Mouse (Mus musculus) WW6 (cell line): ENCODE results near the gene Slc38a2.

Source experiments
- DNase-seq: peaks from one replicate; pipeline ENCODE4 v3.0.0-alpha.2; 2013; ENCODE audit warnings: low read depth, low spot score

Slc38a2 gene

GRCm38 (mm10) chr15:96720146-96720545 lies 20.6 kb upstream of the Slc38a2 start:
- DNase-seq, result no peak

DNA sequence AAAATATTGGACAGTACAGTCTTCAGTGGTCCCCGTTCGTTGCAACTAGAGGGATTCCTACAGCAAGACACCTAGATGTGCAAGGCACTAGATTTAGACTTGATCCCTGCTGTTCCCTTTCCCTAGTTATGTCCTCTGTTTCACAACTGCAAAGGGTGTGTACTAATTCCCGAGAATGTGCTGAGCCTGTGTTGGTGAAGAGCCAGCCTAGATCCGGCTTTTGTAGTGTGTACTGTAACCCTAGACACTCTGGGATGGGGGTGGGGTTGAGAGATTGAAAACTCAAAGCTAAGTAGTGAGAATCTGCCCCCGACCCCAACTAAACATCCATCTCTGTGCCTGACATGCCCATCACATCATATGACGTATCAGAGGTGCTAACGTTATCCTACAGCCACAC lies 18.9 kb upstream of the Slc38a2 start:
- no peak for DNase-seq

- no peak for DNase-seq
Measured at GRCm38 (mm10) chr15:96717181-96717580, 17.7 kb upstream of the Slc38a2 start.

- DNase-seq, result no peak
Measured at GRCm38 (mm10) chr15:96716371-96716770, 16.8 kb upstream of the Slc38a2 start.

DNA sequence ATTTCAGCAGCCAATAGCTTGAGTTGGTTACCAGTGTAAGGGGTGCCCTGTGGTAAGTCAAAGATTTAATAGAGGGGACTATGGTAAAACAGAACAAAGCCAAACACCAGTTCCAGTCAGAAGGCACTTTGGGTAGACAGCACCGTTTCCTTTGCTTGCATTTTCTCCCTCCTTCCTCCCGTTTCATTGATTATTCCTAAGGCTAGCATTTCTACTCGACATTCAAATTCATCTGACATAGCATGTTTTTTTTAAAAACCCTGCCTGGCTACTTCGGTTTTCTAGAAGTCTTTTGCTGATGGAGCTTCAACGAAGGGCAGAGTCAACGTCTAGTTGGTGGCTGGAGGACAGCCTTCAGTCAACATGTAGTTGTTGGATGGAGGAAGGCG lies 16.2 kb upstream of the Slc38a2 start:
- no peak for DNase-seq

- DNase-seq, result no peak
Measured at GRCm38 (mm10) chr15:96715079-96715691, 15.7 kb upstream of the Slc38a2 start.

DNA sequence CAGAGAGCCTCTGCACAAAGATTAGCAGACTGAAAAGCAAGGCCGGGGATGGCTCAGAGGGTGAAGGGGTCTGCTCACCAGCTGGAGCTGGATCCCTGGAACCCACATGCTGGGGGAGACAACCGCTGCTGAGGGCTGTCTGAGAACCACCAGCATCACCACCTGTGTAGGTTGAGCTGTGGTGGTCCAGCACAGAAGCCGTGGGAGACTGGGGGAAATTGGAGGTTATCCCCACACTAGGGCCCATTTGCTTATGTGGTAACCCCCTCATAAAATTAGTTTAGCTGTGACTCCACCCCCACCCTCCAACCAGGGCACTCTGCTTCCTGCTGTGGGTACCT lies 15.1 kb upstream of the Slc38a2 start:
- no peak for DNase-seq

- no peak for DNase-seq
Measured at GRCm38 (mm10) chr15:96713758-96714675, 14.5 kb upstream of the Slc38a2 start.

DNA sequence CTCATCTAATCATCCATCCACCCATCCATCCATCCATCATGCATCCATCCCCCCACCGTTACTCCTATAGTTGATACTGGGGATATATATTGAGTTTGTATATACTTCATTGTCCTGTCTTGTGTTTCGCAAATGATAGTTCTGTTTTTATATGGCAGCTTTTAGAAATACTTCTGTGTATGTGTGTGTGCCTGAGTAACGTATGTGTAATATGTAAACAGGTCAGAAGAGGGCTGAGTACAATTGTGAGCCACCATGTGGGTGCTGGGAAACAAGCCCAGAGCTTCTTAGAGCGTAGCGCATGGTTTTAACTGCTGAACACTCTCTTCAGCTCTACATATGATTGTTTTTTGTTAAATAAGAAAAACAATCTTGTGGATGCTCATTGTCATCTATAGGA lies 12.8 kb upstream of the Slc38a2 start:
- no peak for DNase-seq

GRCm38 (mm10) chr15:96711664-96712063 lies 12.1 kb upstream of the Slc38a2 start:
- DNase-seq, result no peak

GRCm38 (mm10) chr15:96710352-96711114 lies 11.0 kb upstream of the Slc38a2 start:
- no peak for DNase-seq

GRCm38 (mm10) chr15:96709491-96710351 lies 10.2 kb upstream of the Slc38a2 start:
- peak; percentile 94 for DNase-seq

- DNase-seq, result no peak
Measured at GRCm38 (mm10) chr15:96708976-96709490, 9.5 kb upstream of the Slc38a2 start.

GRCm38 (mm10) chr15:96708428-96708827 lies 8.9 kb upstream of the Slc38a2 start:
- DNase-seq, result no peak

DNA sequence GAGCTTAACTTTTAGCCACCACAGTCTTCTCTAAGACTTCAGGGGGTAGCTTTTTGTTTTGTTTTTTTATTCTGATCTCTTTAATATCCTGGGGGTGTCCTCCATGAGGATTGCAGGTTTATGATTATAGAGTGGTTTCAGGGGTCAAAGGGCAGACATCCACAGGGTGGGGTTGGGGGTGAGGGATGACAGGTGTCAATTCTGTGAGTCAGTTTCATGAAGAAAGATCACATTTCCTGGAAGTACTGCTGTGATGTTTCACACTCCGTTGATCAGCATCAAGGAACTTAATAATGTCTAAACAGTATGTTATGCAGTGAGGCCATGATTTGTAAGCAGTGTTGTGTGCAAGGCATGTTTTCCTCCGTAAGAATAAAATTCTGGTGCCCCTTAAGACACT lies 8.4 kb upstream of the Slc38a2 start:
- no peak for DNase-seq

- DNase-seq, result no peak
Measured at GRCm38 (mm10) chr15:96702466-96703031, 3.0 kb upstream of the Slc38a2 start.

DNA sequence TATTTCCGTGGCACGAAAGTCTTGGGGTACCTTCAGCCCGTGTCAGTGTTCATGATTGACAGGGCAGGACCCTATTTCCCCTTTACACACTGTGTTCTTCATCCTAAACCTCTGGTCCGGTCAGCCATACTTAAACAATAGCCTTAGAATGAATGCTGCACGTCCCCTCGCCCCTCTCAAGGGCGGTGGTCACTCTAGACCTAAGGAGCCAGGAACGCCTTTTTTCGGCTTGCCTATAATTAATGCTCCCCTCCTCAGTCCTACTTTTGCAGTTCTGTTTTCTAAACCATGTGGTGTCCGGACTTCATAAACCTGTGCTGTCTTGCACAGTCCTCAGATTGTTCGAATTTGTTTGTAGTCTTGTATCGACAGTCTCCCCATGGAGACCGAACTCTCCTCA lies 1.2 kb upstream of the Slc38a2 start:
- DNase-seq, result no peak

GRCm38 (mm10) chr15:96698658-96699448 lies 677 bp downstream of the Slc38a2 start:
- DNase-seq, result no peak

DNA sequence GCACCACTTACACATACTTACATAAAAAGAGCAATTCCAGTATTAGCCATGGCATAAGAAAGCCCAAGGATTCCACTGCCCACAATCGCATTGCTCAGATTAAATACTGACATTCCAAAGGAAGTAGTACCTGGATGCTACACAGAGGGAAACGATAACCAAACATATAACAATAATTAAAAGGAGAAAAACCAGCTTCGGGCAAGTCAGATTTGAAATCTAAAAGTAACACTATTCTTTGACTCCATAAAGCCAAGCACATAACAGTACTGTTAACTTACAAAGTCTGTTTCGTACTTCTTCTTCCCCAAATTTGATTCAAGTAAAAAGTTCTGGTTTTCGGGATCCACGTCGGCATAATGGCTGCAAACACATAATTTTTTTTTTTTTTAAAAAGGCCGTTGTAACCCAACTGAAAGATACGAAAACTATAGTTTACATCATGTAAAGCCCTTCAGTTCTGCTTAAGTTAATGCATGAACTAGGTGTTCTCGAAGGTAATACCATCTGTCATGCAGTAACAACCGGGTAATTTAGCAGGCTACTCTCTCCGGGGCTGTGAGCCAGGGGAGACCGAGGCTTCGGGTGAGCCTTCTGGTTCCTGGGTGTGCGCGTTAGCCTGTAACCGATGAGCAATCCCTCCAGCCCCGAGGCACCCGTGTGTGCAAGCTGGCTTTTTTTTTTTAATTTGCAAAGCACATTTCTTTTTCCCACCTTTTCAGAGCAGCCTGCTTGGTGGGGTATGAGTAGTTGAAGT lies 1.5 kb downstream of the Slc38a2 start:
- no peak for DNase-seq
